Mouse (Mus musculus) ovary, adult 18-20 months (tissue): ENCODE measurements at regions not wholly inside any gene's neighbourhood (a gene's known extent, or its start where the extent isn't known, plus 50 kb on each side); places are given as distances from the start of the nearest gene placed in this dataset.

Experiments
- DNase-seq: peaks from one replicate; pipeline ENCODE4 v3.0.0; 2022; ENCODE audit warnings: low spot score, mixed read lengths

DNA sequence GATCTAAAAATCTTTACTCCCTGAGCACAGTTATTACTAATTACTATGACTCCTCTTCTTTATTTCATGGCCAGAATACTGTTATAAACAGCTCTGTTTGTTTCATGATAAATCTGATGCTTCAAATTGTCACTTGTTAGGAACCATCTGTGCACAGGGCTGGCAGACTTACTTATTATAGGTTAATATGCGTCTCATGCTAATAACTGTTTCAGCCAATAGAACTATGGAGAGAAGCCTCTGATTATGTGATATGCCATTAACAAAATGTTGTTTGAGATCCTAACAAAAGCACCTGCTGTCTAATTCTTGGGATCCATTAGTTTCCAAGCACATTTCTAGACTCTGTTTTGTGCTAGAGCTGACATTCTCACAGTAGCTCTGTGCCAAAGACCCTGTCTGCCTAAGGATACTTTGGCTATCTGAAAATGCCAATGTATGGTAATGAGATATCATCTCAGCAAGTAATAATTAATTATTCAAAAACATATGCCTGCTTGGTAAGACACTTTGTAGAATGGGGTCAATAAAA lies 318.1 kb downstream of the Grb14 start:
- DNase-seq = no peak

DNA sequence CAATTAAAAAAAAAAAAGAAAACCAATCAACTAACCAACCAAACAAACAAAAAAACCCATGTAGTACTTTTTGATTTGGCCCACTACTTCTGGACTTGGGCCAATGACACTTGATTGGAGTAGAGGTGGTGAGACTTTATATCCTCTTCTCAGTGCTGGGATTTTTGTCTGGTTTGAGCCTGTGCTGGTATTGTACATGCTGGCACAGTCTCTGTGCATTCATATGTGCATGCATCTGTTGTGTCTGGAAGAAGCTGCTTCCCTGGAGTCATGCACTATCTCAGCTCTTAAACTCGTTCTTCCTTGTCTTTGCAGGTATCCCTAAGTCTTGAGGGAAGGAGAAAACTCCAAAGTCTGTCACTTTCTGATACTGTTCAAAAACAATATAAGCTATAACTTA lies 328.8 kb downstream of the Grb14 start:
- DNase-seq = no peak

DNA sequence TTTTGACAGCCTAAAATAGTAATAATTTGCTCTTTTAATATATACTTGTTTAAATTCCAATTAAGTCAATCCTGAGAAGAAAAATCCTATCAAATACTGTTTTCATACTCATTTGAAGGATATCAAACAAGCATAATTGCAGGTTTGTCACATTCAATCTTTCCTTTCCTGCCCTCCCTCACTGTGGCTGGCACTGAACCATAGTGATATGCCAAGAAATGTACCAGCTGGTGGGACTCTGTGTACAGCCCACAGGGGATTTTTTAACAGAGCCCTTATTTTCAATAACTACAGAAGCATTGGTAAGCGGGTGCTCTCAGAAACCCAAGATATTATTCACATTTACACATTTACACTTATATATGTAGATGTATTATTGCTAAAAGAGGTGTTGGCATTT lies 333.3 kb downstream of the Grb14 start:
- DNase-seq = no peak

DNA sequence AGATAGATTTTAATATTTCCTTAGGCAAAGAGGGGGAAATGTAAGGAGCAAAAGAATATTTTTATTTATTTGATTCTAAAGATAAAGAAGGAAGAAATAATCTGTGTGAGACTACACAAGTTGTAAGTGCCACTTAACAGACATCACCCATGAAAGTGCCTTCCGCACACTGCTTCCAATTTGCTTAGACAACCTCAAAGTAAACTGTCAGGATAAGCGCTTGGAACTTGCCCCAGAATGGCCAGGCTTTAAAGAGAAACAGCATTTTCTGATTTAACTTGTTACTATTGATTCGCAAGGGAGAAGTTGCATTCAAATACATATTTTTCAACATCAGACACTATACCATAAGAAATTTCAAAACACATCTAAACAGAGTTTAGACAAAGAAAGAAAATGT lies 333.8 kb downstream of the Grb14 start:
- DNase-seq = no peak

DNA sequence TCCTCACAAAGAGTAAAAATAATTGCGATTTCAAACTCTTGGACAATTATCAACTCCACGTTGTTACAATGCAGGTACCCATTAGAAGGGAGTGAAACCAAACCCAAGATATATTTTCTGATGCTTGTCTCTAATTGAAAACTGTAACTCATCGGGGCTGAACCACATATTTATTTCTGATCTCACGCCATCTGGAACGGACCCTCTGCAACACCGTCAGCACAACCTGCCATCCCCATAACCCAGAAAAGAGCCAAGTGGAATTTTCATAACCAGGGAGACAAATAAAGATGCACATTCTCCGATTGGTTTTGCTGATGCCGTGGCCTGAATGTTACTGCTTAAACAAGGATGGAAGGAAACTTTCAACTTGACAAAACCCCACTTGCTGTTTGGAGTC lies 338.0 kb downstream of the Grb14 start:
- DNase-seq = no peak

DNA sequence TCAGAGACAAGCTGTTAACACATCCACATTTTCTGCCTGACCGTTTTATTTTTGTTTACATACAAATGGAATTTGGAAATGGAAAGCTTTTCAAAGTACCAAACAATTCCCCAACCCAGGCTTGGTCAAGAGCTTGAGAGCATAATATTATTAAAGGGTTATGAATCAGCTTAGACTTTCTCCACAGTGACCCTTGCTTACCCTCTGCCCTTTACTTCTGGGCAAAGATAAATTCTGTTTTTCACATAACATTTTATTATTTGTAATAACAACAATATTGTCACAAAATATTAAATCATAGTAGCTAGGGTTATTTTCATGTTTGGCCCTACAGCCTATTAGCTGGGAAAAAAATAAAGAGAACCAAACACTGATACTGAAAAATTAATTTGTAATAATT lies 375.2 kb downstream of the Grb14 start:
- no peak for DNase-seq

DNA sequence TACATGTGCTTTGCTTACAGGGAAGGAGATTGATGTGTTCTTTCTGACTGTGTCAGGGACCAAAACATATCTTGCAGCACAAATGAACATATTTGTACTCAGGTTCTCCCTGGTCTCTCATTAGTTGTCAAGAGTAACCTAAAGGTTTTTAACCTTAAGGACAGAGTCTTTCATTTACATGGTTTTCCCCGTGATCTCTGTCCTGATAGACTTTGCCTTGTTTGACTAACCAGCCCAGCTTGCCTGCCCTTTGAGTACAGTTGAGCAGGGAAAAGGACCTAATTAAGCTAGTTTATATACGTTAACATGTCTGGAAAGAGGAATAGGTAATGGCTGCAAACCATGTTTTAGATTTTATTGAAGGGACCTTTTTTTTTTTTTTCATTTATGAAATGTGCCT lies 407.9 kb downstream of the Grb14 start:
- no peak for DNase-seq

DNA sequence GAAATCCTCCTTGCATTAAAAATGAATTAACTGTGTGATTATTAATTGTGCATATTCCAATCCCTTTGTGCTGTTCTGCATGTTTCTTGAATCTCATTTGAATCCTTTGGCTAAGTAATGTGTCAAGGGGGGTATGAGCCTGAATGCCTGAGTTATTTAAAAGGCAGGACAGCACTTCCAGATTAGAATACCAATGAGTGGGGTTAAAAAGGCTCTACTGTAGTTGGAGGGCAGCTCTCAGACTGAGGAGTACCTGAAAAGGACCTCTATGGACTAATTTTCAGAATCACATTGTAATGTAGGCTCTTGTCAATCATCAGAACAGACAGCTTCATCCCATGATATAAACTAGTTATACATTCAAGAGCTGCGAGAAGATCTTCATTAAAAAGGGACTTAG lies 417.9 kb downstream of the Grb14 start:
- no peak for DNase-seq

DNA sequence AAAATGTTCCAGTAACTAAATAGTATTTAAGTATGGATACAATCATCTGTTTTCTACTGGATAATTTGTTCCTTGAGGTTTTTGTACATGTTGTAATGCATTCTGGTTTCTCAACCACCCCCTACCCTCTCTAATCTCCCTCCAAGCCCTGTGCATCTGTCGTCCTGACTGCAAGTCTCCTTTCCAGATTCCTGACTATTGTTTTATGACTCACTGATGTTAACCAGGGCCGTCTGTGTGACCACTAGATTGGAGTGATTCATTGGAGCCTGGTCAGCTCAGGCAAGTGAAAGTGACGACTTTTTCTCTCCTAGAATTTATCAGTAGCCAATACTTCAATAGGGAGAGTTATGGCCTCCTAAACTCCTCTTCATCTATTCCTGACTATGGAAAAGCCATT lies 442.5 kb downstream of the Grb14 start:
- DNase-seq = no peak

DNA sequence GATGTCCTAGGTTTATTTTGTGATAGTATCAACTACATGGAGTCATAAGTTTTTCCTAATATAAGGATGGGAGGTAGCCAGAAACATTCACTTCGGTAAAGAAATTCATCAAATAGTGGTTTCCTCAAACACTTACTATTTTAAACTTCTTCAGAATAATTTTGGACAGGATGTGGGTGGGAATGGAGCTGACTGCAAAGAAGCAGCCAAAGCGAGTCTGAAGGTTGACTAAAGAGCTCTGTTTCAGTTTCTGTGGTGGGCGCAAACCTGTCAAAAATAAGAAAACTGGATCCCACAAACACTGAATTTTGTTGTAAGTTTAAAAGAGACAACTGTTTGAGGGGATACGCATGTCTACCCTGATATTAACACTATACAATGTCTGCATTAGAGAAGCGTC lies 438.2 kb upstream of the Fign start:
- DNase-seq = no peak

DNA sequence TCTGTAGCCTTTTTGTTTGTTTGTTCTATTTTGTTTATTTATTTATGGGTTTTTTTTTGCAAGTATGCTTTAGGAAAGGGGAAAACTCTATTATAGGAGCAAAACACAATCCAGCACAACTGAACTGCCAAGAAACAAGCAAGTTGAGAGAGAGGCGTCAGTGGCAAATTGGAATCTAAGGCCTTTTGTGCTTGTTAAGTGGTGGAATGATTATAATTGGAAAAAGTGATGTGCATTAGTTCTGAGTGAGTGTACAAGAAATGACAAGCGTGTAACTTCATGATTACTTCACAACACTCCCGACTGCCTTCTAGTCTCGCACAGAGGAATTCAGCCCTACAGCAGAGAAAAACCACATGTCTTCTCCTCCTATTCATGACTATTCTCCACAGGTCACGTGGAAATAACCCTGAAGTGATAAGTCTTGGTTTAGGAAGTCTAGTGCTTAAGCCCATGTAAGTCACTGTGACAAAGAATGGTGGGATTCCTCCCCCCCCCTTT lies 437.6 kb upstream of the Fign start:
- no peak for DNase-seq

DNA sequence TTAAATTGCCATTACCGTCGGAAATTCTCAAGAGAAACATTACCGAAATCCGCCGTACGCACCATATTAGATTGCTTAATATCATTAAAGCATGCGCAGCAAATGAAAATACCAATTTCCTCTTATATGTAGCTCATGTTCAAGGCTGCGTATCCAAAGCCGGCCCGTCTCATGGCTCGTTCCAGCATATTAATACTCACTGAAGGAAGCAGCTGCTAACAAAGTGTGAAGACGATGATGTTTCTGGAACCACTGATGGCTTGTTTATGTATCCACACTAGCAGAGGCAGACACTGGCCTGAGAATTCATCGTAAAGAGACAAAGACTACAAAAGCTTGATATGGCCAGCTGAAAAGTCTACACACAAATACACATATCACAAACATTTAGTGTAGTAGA lies 437.0 kb upstream of the Fign start:
- no peak for DNase-seq

DNA sequence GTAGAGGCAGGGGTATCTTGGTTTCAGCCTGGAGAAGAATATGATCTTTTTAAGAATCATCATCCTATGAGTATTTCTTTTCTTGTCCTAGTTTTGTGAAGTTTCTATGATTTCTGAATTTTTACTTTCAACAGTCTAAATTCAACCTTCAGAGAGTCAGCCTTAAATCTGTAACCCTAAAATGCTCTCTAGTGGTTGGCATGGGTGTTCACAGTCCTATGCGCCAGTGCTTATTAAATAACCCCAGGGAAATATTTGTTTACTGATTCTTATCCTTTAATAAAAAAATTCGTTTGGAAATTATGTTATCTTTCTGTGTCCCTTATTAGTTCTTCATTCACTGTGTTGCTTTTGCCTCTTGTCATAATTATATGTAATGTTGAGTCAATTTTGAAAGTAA lies 436.5 kb upstream of the Fign start:
- DNase-seq = no peak

DNA sequence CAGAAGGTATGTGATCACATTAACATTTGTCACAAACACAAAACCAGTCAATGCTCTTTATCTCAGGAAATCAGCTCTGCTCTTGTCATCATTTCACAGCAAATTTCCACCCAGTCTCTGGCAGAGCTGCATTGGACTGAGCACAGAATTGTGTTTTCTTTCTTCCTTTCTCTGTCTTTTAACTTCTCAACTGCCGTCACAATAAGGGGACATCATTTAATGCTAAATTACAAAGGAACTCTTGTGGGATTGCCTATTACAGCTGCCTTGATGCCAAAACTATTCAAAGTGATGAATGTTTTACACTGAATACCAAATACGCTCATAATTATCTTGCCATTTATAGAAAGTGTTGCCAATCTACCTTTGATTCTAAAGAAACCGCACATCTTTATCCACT lies 424.9 kb upstream of the Fign start:
- DNase-seq = no peak

DNA sequence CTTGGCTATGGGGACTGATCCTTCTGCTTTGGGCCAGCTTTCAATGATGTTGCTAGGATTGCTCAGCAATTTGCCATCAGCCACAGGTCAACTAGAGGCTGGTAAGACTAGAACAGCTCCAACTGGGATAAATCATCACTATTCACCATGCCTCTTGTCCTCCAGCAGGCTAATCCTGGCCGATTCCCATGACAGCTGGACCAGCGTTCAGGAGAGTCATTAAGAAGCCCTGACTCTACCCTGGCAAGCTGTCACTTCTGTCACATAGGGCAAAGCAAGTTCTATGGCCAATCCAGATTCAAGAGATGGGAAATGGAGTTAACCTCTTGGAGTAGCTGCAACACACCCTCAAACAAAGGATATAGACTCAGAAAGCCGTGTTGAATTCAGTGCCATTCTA lies 424.4 kb upstream of the Fign start:
- no peak for DNase-seq

DNA sequence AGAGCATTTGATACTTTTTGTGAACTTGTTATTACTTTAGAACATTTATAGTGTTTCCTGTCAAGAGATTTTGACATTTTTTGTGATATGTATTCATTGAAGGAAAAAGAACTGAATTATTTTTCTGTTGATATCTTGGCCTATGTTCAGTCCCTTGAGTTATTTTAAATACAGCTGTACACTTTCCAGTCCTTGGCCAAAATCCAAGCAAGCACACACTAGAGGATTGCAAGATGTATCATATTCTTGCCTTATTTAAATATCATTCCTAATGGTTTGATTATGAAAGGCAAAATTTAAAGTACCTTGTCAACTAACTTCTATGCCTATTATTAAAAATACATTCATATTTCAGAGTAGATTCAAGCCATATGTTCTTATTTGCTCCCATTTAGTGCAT lies 397.9 kb upstream of the Fign start:
- DNase-seq = no peak

DNA sequence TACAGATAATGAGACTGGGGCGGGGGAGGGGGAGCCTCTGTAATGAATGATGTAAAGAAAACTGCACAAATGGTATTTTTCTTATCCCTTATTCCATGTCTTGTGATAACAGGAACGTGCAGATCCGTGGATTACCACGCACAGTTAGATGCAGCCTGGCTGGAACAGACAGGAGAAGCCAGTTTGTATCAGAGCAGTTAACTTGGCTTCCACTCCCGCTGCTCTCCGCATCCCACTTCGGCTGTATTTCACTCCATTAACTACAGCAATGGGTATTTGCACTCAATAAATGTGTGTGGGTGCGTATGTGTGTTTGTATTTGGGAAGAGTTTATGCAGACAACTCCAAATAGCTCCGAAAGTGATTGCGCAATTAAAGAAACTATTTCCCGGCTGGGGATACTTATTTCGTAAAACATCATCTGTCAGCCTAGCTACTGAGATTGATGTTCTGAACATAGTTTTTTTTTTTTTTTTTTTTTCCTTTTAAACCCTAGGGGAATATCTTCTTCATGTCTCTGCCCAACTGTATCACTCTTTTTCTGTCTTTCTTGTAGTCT lies 368.7 kb upstream of the Fign start:
- DNase-seq = no peak

DNA sequence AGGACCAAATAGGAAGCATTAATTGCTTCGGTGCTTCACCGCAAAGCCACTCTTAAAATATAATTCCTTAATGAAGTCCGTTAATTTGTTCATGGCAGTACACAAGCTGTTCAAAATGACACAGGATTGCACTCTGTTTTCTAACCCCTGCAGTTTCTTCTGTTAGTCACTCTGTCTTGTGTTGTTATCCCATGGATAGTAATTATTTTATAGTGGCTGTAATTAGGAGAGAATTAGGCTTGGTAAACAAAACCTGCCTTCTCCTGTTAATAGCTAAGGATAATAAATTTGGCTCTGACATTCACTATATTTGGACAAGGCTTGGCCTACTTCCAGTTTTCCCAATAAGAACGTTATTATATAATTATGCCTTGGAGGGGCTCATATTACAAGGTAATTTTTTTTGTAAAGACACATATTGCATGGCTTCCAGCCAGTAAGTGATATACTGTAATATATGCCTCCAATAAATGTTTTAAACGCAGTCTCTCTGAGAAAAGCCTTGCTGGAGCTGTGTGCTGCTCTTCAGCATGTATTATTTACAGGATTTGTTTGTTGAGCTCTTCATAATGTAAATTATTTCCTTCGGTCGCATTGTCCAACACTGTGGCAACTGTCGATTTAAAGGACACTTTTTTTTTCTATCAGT lies 364.8 kb upstream of the Fign start:
- DNase-seq = no peak

DNA sequence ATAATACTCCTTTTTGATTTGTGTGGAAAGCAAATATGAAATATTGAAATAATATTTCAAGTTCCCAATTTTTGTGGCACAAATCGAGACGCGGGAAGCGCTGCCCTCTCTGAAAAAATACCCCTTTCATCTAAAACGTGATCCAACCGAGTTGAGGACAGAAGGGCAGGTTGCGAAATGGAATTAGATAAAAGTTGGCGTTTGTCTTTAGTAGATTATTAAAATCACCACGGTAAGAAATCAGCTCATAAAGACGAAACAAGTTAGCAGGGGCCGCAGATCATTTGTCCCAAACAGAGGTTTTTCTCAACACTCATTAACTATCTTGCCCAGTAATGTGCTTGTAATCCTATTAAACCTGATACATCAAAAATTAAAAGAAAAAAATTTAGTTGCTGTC lies 364.2 kb upstream of the Fign start:
- DNase-seq = no peak

DNA sequence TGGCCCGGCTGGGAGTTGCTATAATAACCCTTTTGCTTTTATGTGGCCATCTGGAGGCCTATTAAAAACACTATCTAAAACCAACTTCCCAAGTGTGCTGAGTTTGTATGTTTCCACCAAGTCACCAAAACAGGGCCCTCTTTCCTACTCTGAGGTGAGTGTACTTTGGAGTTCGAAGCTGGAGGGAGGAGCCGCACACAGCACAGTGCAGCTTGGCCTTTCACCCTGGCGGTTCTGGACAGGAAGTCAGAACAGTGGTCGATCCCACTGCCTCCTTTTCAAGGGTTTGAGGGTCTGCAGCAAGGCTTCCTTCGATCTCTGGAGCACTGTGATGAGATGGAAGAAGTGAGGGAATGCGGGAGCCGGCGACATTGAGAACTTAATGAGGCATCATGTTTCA lies 363.8 kb upstream of the Fign start:
- no peak for DNase-seq

DNA sequence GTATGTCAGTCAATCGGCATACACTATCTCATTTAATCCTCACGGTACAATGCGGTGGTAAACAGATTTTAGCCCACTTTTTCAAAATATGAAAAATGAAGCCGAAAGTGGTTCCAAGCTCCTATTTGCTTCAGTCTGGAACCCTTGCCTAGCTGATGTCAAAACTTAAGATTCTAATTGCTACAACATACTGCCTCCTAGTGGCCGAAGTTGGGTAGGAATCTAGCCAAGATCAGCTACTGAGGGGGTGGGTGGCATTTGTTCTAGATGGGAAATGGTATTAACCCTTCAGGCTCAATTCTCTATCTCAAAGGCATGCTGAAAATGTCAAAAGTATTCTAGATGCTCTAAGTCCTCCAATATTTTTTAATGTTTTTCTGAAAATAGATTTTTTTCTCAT lies 360.3 kb upstream of the Fign start:
- DNase-seq = no peak

DNA sequence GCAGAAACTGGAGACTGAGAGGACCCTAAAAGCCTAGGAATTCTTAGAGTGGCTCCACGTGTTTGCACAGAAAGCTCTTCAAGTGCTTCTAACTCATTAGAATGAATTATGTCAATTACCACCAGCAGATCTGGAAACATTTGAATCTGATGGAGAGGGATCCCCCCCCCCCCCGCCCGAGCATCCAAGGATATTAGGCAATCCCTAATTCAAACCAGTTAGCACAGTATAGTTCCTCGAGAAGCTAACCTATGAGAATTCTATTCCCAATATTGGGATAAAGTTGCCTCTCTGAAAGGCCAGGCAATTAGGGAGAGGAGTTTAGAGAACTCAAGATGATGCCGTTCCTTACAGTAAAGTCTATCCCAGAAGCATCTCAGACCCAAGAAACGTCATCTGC lies 354.9 kb upstream of the Fign start:
- no peak for DNase-seq

DNA sequence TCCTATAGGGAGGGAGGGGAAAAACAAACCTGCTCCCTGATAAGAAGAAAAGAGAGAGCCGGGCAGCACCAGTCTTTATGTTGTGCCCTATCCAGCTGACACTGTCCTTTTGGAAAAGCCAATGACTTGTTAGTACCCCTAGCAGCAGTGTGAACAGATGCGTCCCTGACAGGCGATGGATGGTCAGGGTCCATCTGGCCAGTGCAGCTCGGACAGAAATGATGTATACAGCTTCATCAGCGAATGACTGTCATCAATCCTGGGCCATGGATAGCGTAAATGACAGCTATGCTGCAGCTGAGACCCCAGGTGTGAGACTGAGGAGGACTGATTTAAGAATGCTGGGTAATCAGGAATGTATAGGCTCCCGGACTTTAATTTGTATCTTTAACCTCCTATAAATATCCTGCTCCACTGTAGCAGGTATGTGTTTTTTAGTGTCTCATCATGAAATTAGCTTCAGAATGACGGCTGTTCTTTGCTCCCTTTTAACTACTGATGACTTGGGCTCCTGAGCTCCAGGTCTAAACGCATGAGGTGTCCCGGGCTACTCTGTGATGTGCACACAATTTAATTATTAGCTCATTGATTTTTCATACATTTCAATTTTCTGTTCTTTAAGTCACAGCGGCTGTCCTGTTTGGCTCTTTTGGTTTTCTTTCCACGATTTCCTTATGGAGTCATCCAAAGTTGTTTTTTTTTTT lies 353.9 kb upstream of the Fign start:
- DNase-seq = no peak

DNA sequence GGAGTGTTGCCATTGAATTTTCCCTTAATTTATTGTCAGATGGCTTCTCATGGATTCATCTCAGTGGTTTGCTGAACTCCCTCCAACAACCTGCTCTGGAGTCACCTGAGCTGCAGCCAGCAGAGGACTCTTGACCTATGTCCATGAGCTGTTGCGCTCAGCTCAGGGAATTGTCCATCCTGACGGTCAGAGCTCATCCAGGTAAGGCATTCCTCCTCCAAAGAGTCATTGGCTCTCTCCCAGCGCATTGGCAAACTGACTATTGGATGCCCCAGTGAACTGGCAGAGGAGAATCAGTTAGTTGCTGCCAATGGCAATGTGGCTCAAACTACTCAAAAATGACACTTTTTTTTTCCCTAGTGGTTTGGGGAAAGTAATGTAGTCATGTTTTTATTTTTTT lies 345.3 kb upstream of the Fign start:
- DNase-seq = no peak
